Mouse (Mus musculus) c-Kit-positive CD71-positive TER-119-positive erythroid progenitor cells, embryonic 14.5 days (primary cell): ENCODE results near the gene Ros1.

Source experiments
- DNase-seq: peaks from one replicate; pipeline ENCODE4 v3.0.0-alpha.2; 2013; ENCODE audit warnings: low spot score

Ros1 gene

GRCm38 (mm10) chr10:52159704-52160103, 35.3 kb downstream of the Ros1 start:
- DNase-seq: no peak

- no peak for DNase-seq
Measured at GRCm38 (mm10) chr10:52133354-52134074, 61.5 kb downstream of the Ros1 start.

- DNase-seq: no peak
Measured at GRCm38 (mm10) chr10:52130762-52131161, 64.3 kb downstream of the Ros1 start.

- no peak for DNase-seq
Measured at GRCm38 (mm10) chr10:52128874-52129412, 66.1 kb downstream of the Ros1 start.

- peak; percentile 3 for DNase-seq
Measured at GRCm38 (mm10) chr10:52106164-52106757, 88.8 kb downstream of the Ros1 start.

- no peak for DNase-seq
Measured at GRCm38 (mm10) chr10:52101273-52101672, 93.8 kb downstream of the Ros1 start.

- no peak for DNase-seq
Measured at GRCm38 (mm10) chr10:52092181-52092580, 102.9 kb downstream of the Ros1 start.

- no peak for DNase-seq
Measured at GRCm38 (mm10) chr10:52086681-52087080, 108.4 kb downstream of the Ros1 start.

GRCm38 (mm10) chr10:52072482-52072881, 122.6 kb downstream of the Ros1 start:
- DNase-seq: no peak

- no peak for DNase-seq
Measured at GRCm38 (mm10) chr10:52048287-52048686, 146.8 kb downstream of the Ros1 start.

GRCm38 (mm10) chr10:52043086-52043485, 152.0 kb downstream of the Ros1 start:
- no peak for DNase-seq

- DNase-seq: no peak
Measured at GRCm38 (mm10) chr10:52039392-52039791, 155.7 kb downstream of the Ros1 start.

- DNase-seq: no peak
Measured at GRCm38 (mm10) chr10:52033729-52034128, 161.3 kb downstream of the Ros1 start.

GRCm38 (mm10) chr10:52029421-52030080, 165.5 kb downstream of the Ros1 start:
- DNase-seq: no peak

- DNase-seq: no peak
Measured at GRCm38 (mm10) chr10:52028561-52029370, 166.3 kb downstream of the Ros1 start.

- no peak for DNase-seq
Measured at GRCm38 (mm10) chr10:52027161-52028035, 167.6 kb downstream of the Ros1 start.

GRCm38 (mm10) chr10:52025821-52026220, 169.2 kb downstream of the Ros1 start:
- DNase-seq: no peak

GRCm38 (mm10) chr10:52025291-52025690, 169.8 kb downstream of the Ros1 start:
- DNase-seq: no peak

GRCm38 (mm10) chr10:52024053-52024410, 171.0 kb downstream of the Ros1 start:
- no peak for DNase-seq

- no peak for DNase-seq
Measured at GRCm38 (mm10) chr10:52023213-52024052, 171.6 kb downstream of the Ros1 start.
